Mouse (Mus musculus) stomach, embryonic 15.5 days (tissue): ENCODE results near the gene Prelp. TPM values are rescaled to one million over a fixed set of nuclear protein-coding genes. Genes with fewer than 3 reads are reported as not detected.

ENCODE experiments used
- ATAC-seq: fragments of 200-750 bp; cut with Nextera tagmentation; 2 replicates; pipeline ENCODE4 v1.8.0; 2017; ENCODE audit warnings: low read depth, moderate number of reproducible peaks, moderate TSS enrichment; ENCODE audit not compliant: insufficient read depth, low FRiP score
- H3K27ac ChIP-seq: fragments of 300-500 bp; sonication (generic); 2 replicates; pipeline ENCODE4 v1.5.1; 2015; ENCODE audit warnings: mild to moderate bottlenecking, inconsistent platforms
- H3K27me3 ChIP-seq: fragments of 300-500 bp; sonication (generic); replicated peaks from 2 replicates; pipeline ENCODE4 v1.6.1; 2015; ENCODE audit warnings: inconsistent platforms
- H3K36me3 ChIP-seq: fragments of 300-500 bp; sonication (generic); 2 replicates; pipeline ENCODE4 v1.6.1; 2015; ENCODE audit warnings: inconsistent platforms
- H3K4me1 ChIP-seq: fragments of 300-500 bp; sonication (generic); 2 replicates; pipeline ENCODE4 v1.6.1; 2015; ENCODE audit warnings: inconsistent platforms
- H3K4me2 ChIP-seq: fragments of 300-500 bp; sonication (generic); 2 replicates; pipeline ENCODE4 v1.6.1; 2015; ENCODE audit warnings: mild to moderate bottlenecking, inconsistent platforms
- H3K4me3 ChIP-seq: fragments of 300-500 bp; sonication (generic); replicated peaks from 2 replicates; pipeline ENCODE4 v1.5.1; 2015; ENCODE audit warnings: inconsistent platforms
- H3K9ac ChIP-seq: fragments of 300-500 bp; sonication (generic); 2 replicates; pipeline ENCODE4 v1.6.1; 2015; ENCODE audit warnings: inconsistent platforms
- H3K9me3 ChIP-seq: fragments of 300-500 bp; sonication (generic); 2 replicates; pipeline ENCODE4 v1.6.1; 2016; ENCODE audit warnings: inconsistent platforms
- WGBS: fragments of 180-500 bp; shearing (Covaris S2); methylation state at CpG from one replicate; pipeline ENCODE4 v1.1.7; 2015; 5-methylcytosine and 5-hydroxymethylcytosine counted together
- polyA plus RNA-seq: library from polyadenylated mRNA; unstranded; fragments of >200 nt; fragmentation: Nextera tagmentation; extraction: Ambion mirVana; gene quantifications from 2 replicates; pipeline ENCODE4 v1.2.1, GENCODE M21; 2015

Prelp gene
- polyA plus RNA-seq, 1 experiment from 2014 or later: 2.4 TPM

DNA sequence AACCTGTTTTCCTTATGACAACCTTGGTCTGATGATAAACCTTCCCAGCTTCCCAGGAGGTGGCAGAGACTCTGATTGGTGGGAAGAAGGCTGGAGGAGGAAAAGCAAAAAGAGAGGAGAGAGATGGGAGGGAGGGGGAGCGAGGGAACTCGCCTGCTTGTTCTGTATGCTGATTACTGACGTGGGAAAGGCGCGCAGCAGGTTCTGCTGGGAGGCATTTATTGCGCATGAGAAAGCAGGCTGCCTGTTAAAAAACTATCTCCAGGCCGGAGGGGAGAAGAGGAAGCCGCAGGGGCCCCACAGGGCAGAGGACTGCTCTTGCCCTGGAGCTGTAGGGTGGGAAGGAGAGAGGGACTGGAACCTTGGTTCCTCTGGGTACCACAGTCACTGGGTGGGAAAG, 34.2 kb downstream of the Prelp start:
- H3K36me3 ChIP-seq: no peaks in the 10 kb centered on the region
- H3K9ac ChIP-seq: no peak overlapping the region
- no peaks in the 10 kb centered on the region for H3K27me3 ChIP-seq
- H3K4me1 ChIP-seq: peaks cover 46% of the 10 kb centered on the region
- H3K9me3 ChIP-seq: no peaks in the 10 kb centered on the region
- H3K4me2 ChIP-seq: no peak overlapping the region
- H3K27ac ChIP-seq: no peak overlapping the region
- no peak overlapping the region for H3K4me3 ChIP-seq
- no peak for ATAC-seq
- WGBS: 19% methylated on average over 8 of the region's 8 CpGs

DNA sequence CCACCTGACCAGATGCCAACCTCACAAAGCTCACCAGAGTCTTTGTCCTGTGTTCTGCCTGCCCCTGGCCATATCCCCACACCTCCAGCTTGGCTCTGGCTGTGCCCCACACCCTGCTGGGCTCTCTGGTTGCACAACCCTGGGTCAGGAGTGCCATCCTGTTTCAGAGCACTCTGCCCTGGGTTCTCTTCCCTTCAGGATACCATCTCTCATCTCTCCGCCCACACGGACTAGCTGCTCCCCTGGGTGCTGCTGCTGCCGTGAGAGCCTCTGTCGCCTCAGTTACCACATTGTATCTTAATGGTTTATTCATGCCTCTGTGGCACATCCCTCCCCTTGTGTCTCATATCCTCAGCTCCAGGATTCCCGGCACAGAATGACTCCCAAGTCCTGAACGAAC, 34.8 kb downstream of the Prelp start:
- H3K36me3 ChIP-seq: no peaks in the 10 kb centered on the region
- 63% methylated on average over 6 of the region's 6 CpGs for WGBS
- no peaks in the 10 kb centered on the region for H3K9me3 ChIP-seq
- no peak for ATAC-seq
- no peak overlapping the region for H3K4me2 ChIP-seq
- no peak overlapping the region for H3K4me3 ChIP-seq
- H3K27ac ChIP-seq: no peak overlapping the region
- H3K4me1 ChIP-seq: peaks cover 40% of the 10 kb centered on the region
- H3K27me3 ChIP-seq: no peaks in the 10 kb centered on the region
- H3K9ac ChIP-seq: no peak overlapping the region

DNA sequence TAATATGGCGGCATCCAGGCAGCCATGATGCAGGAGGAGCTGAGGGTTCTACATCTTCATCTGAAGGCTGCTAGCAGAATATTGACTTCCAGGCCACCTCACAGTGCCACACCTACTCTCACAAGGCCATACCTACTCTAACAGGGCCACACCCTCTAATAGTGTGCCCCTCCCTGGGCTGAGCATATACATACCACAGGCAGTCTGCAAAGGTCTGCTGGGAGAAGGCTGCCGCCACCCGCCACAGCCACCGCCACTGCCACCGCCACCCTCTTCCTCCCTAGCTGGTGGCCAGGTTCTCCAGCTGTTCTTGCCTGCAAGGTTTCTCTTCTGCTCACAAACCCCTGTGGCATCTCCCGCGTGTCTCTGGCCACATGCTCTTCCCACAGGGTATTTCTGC, 35.4 kb downstream of the Prelp start:
- Histone ChIP-seq H3K9me3 (no peaks in the 10 kb centered on the region), H3K36me3 (no peaks in the 10 kb centered on the region), H3K4me2 (no peak overlapping the region), H3K27me3 (no peaks in the 10 kb centered on the region), H3K4me3 (no peak overlapping the region), H3K27ac (no peak overlapping the region), H3K9ac (no peak overlapping the region), H3K4me1 (peaks cover 34% of the 10 kb centered on the region)
- ATAC-seq: peak; percentile 64; the same call in 1 of the 2 replicates
- 88% methylated on average over 7 of the region's 7 CpGs for WGBS

GRCm38 (mm10) chr1:133884746-133885145, 36.5 kb downstream of the Prelp start:
- ATAC-seq: no peak

DNA sequence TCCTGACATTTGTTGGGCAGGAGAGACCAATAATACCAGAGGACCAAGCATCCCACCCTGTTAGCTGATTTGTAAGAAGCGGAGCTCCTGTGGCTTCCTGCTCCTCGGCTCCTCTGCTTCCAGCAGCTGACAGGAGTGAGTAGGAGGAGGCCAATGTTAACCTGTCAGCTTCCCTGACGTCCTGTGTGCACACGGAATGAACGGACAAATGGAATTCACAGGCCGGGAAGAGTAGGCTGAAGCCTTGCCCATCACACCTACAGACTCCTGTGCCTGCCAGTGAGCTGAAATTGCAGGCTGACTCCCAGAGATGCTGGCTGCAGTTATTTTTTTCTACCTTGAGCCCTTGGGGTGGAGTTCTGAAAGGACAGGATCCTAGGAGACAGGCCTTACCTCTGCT, 37.1 kb downstream of the Prelp start:
- Histone ChIP-seq H3K27me3 (no peaks in the 10 kb centered on the region), H3K9ac (no peak overlapping the region), H3K27ac (no peak overlapping the region), H3K9me3 (no peaks in the 10 kb centered on the region), H3K4me2 (no peak overlapping the region), H3K4me1 (peaks cover 18% of the 10 kb centered on the region), H3K4me3 (no peak overlapping the region), H3K36me3 (no peaks in the 10 kb centered on the region)
- WGBS: 64% methylated on average over 6 of the region's 6 CpGs
- ATAC-seq: no peak

More at GRCm38 (mm10) chr1:133884746-133885145, 36.5 kb downstream of the Prelp start:
- H3K9me3 ChIP-seq: no peaks in the 10 kb centered on the region
- H3K36me3 ChIP-seq: no peaks in the 10 kb centered on the region
- H3K9ac ChIP-seq: no peak overlapping the region
- peaks cover 25% of the 10 kb centered on the region for H3K4me1 ChIP-seq
- no peaks in the 10 kb centered on the region for H3K27me3 ChIP-seq
- 59% methylated on average over 9 of the region's 9 CpGs for WGBS
- H3K4me2 ChIP-seq: no peak overlapping the region
- no peak overlapping the region for H3K27ac ChIP-seq
- no peak overlapping the region for H3K4me3 ChIP-seq

DNA sequence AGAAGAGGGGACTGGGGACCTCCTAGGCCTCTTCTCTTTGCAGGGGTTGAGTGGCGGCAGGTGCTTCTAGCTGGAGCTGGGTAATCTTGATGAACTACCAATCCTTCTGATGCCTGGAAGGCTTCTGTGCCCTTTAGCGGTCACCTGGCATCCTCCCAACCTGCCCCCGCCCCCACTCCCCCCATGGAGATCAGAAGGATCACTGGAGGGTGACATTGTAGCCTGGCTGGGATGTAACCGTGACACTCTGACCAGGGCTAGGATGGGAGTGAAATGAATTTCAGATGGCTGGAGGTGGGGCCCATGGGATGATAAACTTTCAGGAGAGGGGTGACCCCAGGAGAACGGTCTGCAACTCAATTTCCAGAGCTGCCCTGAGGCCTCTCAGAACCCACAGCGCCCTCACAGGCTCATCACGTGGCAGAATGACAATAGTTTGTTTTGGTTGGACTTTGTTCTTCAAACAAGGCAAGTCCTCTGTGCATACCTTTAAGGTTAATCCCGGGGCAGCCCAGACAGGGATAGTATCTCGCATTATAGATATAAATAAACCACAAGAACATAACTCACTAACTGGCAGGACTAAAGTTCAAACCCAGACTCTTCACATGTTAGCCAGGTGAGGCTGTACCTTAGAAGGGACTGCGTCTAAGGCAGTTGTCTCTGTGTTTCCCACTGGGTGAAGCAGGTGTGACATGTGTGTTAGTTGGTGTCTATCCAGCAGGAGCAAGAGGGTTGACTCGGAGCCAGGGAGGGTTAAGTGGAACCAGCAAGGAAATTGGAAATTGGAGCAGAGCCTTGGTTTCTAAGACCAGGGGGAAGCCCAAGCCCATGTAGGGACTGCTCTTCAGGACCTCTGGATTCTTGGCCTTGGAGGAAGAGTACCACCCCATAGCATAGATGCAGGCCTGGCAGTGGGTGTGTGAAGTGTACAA, 38.7 kb downstream of the Prelp start:
- 50% methylated on average over 11 of the region's 11 CpGs for WGBS
- no peak overlapping the region for H3K4me2 ChIP-seq
- peaks cover 13% of the 10 kb centered on the region for H3K4me1 ChIP-seq

DNA sequence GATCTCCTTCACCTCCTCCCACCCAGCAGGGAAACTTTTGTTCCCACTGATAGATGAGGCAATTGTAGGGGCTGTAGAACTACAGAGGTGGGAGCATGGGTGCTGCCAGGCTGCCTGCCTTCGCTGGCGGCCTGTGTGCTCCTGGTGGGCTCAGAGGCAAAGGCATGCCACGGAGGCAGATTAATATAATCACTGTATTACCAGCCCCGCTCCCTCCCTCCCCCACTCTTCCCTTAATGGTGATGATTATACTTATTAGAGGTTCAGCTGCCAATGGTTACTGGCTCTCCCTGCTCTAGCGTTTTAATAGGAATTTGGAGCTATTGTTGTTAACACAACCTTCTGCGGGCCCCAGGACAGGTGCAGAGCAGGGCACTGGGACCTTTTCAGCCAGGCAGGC, 39.4 kb downstream of the Prelp start:
- Histone ChIP-seq H3K4me2 (no peak overlapping the region), H3K4me3 (no peak overlapping the region), H3K9ac (no peak overlapping the region), H3K9me3 (no peaks in the 10 kb centered on the region), H3K27ac (no peak overlapping the region), H3K27me3 (no peaks in the 10 kb centered on the region), H3K4me1 (0 out of 2 replicates have a peak, but pooled peaks cover 5% of the 10 kb centered on the region), H3K36me3 (no peaks in the 10 kb centered on the region)
- 45% methylated on average over 6 of the region's 6 CpGs for whole genome bisulfite sequencing
- no peak for ATAC-seq

More for the DNA sequence above, 38.7 kb downstream of the Prelp start:
- no peak overlapping the region for H3K4me3 ChIP-seq
- no peak for ATAC-seq
- H3K27ac ChIP-seq: no peak overlapping the region
- H3K9ac ChIP-seq: no peak overlapping the region
- no peaks in the 10 kb centered on the region for H3K36me3 ChIP-seq
- H3K27me3 ChIP-seq: no peaks in the 10 kb centered on the region
- H3K9me3 ChIP-seq: no peaks in the 10 kb centered on the region

GRCm38 (mm10) chr1:133878825-133879423, 42.3 kb downstream of the Prelp start:
- H3K27me3 ChIP-seq: no peaks in the 10 kb centered on the region
- no peaks in the 10 kb centered on the region for H3K4me1 ChIP-seq
- no peaks in the 10 kb centered on the region for H3K36me3 ChIP-seq
- H3K9me3 ChIP-seq: no peaks in the 10 kb centered on the region
- H3K27ac ChIP-seq: no peak overlapping the region
- WGBS: 62% methylated on average over 12 of the region's 12 CpGs
- no peak overlapping the region for H3K9ac ChIP-seq
- no peak overlapping the region for H3K4me3 ChIP-seq
- no peak for ATAC-seq
- no peak overlapping the region for H3K4me2 ChIP-seq

DNA sequence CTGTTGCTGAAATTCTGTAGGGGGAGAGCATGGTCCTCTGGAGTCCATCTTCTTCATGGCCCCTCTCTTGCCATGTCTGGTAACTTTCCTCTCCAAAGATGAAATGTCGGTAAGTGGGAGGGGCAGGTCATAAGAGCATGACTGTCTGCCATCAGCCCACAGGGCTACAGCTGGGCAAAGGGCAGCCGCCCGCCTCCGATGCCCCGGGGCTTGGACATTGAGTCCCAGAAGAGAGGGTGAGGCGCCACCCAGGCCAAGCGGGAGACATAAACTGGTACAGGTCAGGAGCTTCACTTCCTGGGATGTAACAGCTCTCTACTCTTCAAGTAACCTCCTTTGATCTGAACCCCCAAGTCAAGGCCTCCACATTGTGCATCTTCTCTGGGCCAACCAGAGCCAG, 44.3 kb downstream of the Prelp start:
- Histone ChIP-seq H3K9me3 (no peaks in the 10 kb centered on the region), H3K4me1 (no peaks in the 10 kb centered on the region), H3K36me3 (no peaks in the 10 kb centered on the region), H3K4me3 (no peak overlapping the region), H3K4me2 (no peak overlapping the region), H3K9ac (no peak overlapping the region), H3K27ac (no peak overlapping the region), H3K27me3 (no peaks in the 10 kb centered on the region)
- ATAC-seq: no peak
- 87% methylated on average over 7 of the region's 7 CpGs for WGBS

GRCm38 (mm10) chr1:133873086-133873813, 48.0 kb downstream of the Prelp start:
- H3K36me3 ChIP-seq: no peaks in the 10 kb centered on the region
- H3K4me3 ChIP-seq: no peak overlapping the region
- no peaks in the 10 kb centered on the region for H3K9me3 ChIP-seq
- no peaks in the 10 kb centered on the region for H3K4me1 ChIP-seq
- H3K4me2 ChIP-seq: no peak overlapping the region
- ATAC-seq: no peak
- WGBS: 83% methylated on average over 6 of the region's 6 CpGs
- H3K27ac ChIP-seq: no peak overlapping the region
- no peak overlapping the region for H3K9ac ChIP-seq
- H3K27me3 ChIP-seq: no peaks in the 10 kb centered on the region

GRCm38 (mm10) chr1:133871241-133871640, 50.0 kb downstream of the Prelp start:
- ATAC-seq: no peak
- H3K4me2 ChIP-seq: no peak overlapping the region
- H3K27me3 ChIP-seq: no peaks in the 10 kb centered on the region
- H3K36me3 ChIP-seq: no peaks in the 10 kb centered on the region
- H3K27ac ChIP-seq: no peak overlapping the region
- no peaks in the 10 kb centered on the region for H3K9me3 ChIP-seq
- H3K9ac ChIP-seq: no peak overlapping the region
- 63% methylated on average over 10 of the region's 10 CpGs for WGBS
- no peaks in the 10 kb centered on the region for H3K4me1 ChIP-seq
- H3K4me3 ChIP-seq: no peak overlapping the region

DNA sequence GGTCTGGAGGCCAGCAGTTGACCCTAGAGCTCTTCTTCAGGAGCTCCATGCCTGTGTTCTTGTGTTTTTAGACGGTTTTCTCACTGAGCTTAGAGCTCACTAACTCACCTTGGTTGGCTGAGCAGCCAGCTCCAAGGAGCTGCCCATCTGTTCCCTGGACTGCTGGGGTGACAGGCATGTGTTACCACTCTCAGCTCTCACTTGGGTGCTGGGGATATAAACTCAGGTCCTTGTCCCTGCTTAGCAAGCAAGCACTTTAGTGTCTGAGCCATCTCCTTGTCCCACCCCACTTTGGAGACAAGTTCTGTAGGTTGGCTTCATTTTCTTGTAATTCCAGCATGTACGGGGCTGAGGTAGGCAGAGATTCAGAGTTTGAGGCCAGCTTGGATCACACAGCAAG, 52.0 kb downstream of the Prelp start:
- Histone ChIP-seq H3K9ac (no peak overlapping the region), H3K36me3 (no peaks in the 10 kb centered on the region), H3K27me3 (no peaks in the 10 kb centered on the region), H3K9me3 (no peaks in the 10 kb centered on the region), H3K4me1 (no peaks in the 10 kb centered on the region), H3K4me3 (no peak overlapping the region), H3K27ac (no peak overlapping the region), H3K4me2 (no peak overlapping the region)
- no peak for ATAC-seq
- WGBS: 59% methylated on average over 2 of the region's 2 CpGs
